20 mouse cellular contexts compared by ENCODE assay signal in genomic region chr12:5757766-5758165, GRCm38 (mm10).
DNase-seq lines count a peak whose midpoint lies in the region; ATAC-seq and TF ChIP-seq lines count a peak whose summit lies in the region.
"Had no signal": no experiment of that assay in that cellular context is flagged by ENCODE, and none has a peak within 500 bp of the region (broad histone marks: within the 10 kb centered on the region; RNA-seq: fewer than 3 reads in every experiment).

No protein-coding gene starts in this region.

- no peak overlapping the region for H3K4me2 ChIP-seq in lung, postnatal 0 days (replicated peaks; ENCODE audit: low read depth, low read length)
- H3K4me2 ChIP-seq: embryonic facial prominence, embryonic 13.5 days; forebrain, embryonic 13.5 days; heart, embryonic 11.5 days; heart, embryonic 15.5 days; hindbrain, embryonic 15.5 days had no signal

- no peaks in the 10 kb centered on the region for H3K4me1 ChIP-seq in lung, postnatal 0 days (ENCODE audit: insufficient read depth, low read depth, low read length)
- H3K4me1 ChIP-seq in embryonic facial prominence, embryonic 10.5 days, result no peaks in the 10 kb centered on the region
- H3K4me1 ChIP-seq: forebrain, embryonic 13.5 days; heart, embryonic 15.5 days; hindbrain, embryonic 15.5 days had no signal

- no peak overlapping the region for H3K9ac ChIP-seq in lung, postnatal 0 days (replicated peaks; ENCODE audit: low read depth)
- H3K9ac ChIP-seq: embryonic facial prominence, embryonic 13.5 days; forebrain, embryonic 13.5 days; forebrain, postnatal 0 days; heart, embryonic 15.5 days; hindbrain, embryonic 15.5 days had no signal

- no peak overlapping the region for H3K4me3 ChIP-seq in lung, postnatal 0 days (ENCODE audit: low read depth, low read length)
- no peak overlapping the region for H3K4me3 ChIP-seq in embryonic facial prominence, embryonic 10.5 days
- H3K4me3 ChIP-seq: embryonic facial prominence, embryonic 13.5 days; forebrain, embryonic 13.5 days; heart, embryonic 15.5 days; hindbrain, embryonic 15.5 days had no signal

- H3K36me3 ChIP-seq in lung, postnatal 0 days (ENCODE audit: insufficient read depth, low read length), result no peaks in the 10 kb centered on the region
- no peaks in the 10 kb centered on the region for H3K36me3 ChIP-seq in embryonic facial prominence, embryonic 10.5 days (replicated peaks)
- H3K36me3 ChIP-seq: embryonic facial prominence, embryonic 13.5 days; heart, embryonic 15.5 days; hindbrain, embryonic 15.5 days had no signal

- TF ChIP-seq CTCF in lung, postnatal 0 days (IDR thresholded peaks at IDR 0.05), result no peak

- H3K27me3 ChIP-seq in lung, postnatal 0 days (replicated peaks; ENCODE audit: insufficient read depth, low read length), result no peaks in the 10 kb centered on the region
- H3K27me3 ChIP-seq in embryonic facial prominence, embryonic 10.5 days (replicated peaks; ENCODE audit: low read depth, poor library complexity, severe bottlenecking), result no peaks in the 10 kb centered on the region
- H3K27me3 ChIP-seq: forebrain, embryonic 13.5 days; heart, embryonic 15.5 days; hindbrain, embryonic 15.5 days had no signal

- TF ChIP-seq EP300 in lung, postnatal 0 days (IDR thresholded peaks at IDR 0.05), result no peak

- H3K27ac ChIP-seq in lung, postnatal 0 days (ENCODE audit: low read length), result no peak overlapping the region
- H3K27ac ChIP-seq in embryonic facial prominence, embryonic 10.5 days (replicated peaks), result no peak overlapping the region
- H3K27ac ChIP-seq: embryonic facial prominence, embryonic 13.5 days; forebrain, embryonic 13.5 days; heart, embryonic 15.5 days; hindbrain, embryonic 15.5 days had no signal

- peak; percentile 16 to 30 for DNase-seq in gastrocnemius, adult 8-10 months (ENCODE audit: low spot score in 2 of 2)
- DNase-seq in gastrocnemius, postnatal 36 days, result no peak
- DNase-seq in lung, postnatal 0 days (ENCODE audit: low spot score), result peak; percentile 6
- DNase-seq in lung, postnatal 36 days, result no peak
- peak; percentile 79 for DNase-seq in Muller cell, postnatal 12 days (ENCODE audit: inconsistent ontology term)
- peak; percentile 5 for DNase-seq in NIH3T3 (ENCODE audit: low read depth)
- no peak for DNase-seq in embryonic facial prominence, embryonic 10.5 days (ENCODE audit: low spot score)
- no peak for DNase-seq in thymus, postnatal 14 days
- DNase-seq: adrenal gland, postnatal 10 days; cerebellum, adult 11-12 months; cerebellum, adult 9-10 months; cerebellum, postnatal 25 days; forebrain, postnatal 0 days; heart, postnatal 14 days had no signal

- no peaks in the 10 kb centered on the region for H3K9me3 ChIP-seq in lung, postnatal 0 days (ENCODE audit: low read length)
- H3K9me3 ChIP-seq in embryonic facial prominence, embryonic 10.5 days, result no peaks in the 10 kb centered on the region
- H3K9me3 ChIP-seq: embryonic facial prominence, embryonic 13.5 days; forebrain, embryonic 13.5 days; heart, embryonic 15.5 days; hindbrain, embryonic 15.5 days had no signal

- 71% methylated on average over 2 of the region's 2 CpGs for WGBS in lung, postnatal 0 days
- 87% methylated on average over 2 of the region's 2 CpGs for WGBS in embryonic facial prominence, embryonic 10.5 days

- ATAC-seq in lung, postnatal 0 days, result no peak
- ATAC-seq: forebrain, embryonic 13.5 days; forebrain, postnatal 0 days; intestine, embryonic 16.5 days had no signal

- intact Hi-C loops in gastrocnemius, postnatal 36 days (cut with DNase I), result no loop called here

Comparison
In these comparisons a context has a peak if more than half of its experiments do, and no peak if none do; other contexts are left out.
1. DNase-seq: peak in gastrocnemius, adult 8-10 months (2 of 2), lung, postnatal 0 days (single experiment), Muller cell, postnatal 12 days (single experiment) and NIH3T3 (single experiment); none in gastrocnemius, postnatal 36 days (0 of 2), lung, postnatal 36 days (single experiment), embryonic facial prominence, embryonic 10.5 days (single experiment) and thymus, postnatal 14 days (single experiment).